Mouse (Mus musculus) ES-Bruce4 (cell line): ENCODE measurements around the gene Serhl. TPM values are rescaled to one million over a fixed set of nuclear protein-coding genes. Genes with fewer than 3 reads are reported as not detected.
A peak's percentile ranks its signal among the peaks of the same experiment; 100 is the strongest.

Experiments
- H3K27ac ChIP-seq: 2 replicates; pipeline ENCODE4 v1.5.1; 2012; ENCODE audit warnings: low read length, inconsistent platforms; ENCODE audit not compliant: insufficient read depth
- H3K27me3 ChIP-seq: 2 replicates; pipeline ENCODE4 v1.6.1; 2012; ENCODE audit warnings: mild to moderate bottlenecking, low read length, inconsistent platforms; ENCODE audit not compliant: control insufficient read depth, poor library complexity, insufficient read depth, severe bottlenecking
- H3K36me3 ChIP-seq: 2 replicates; pipeline ENCODE4 v1.6.1; 2012; ENCODE audit warnings: inconsistent platforms, mild to moderate bottlenecking, low read length, moderate library complexity; ENCODE audit not compliant: control insufficient read depth, poor library complexity, insufficient read depth, severe bottlenecking
- H3K4me1 ChIP-seq: one replicate; pipeline ENCODE4 v1.8.1; 2011; ENCODE audit warnings: low read length; ENCODE audit not compliant: control insufficient read depth, insufficient read depth
- H3K4me3 ChIP-seq: 2 replicates; pipeline ENCODE4 v1.5.1; 2011; ENCODE audit warnings: low read depth, mild to moderate bottlenecking, low read length
- H3K9ac ChIP-seq: 2 replicates; pipeline ENCODE4 v1.6.1; 2012; ENCODE audit warnings: low read depth, mild to moderate bottlenecking, inconsistent platforms; ENCODE audit not compliant: poor library complexity, severe bottlenecking
- H3K9me3 ChIP-seq: replicated peaks from 2 replicates; pipeline ENCODE4 v1.6.1; 2012; ENCODE audit warnings: mild to moderate bottlenecking, low read length, inconsistent platforms; ENCODE audit not compliant: control insufficient read depth, poor library complexity, insufficient read depth, severe bottlenecking
- CTCF ChIP-seq: IDR thresholded peaks from one replicate; pipeline ENCODE4 v1.8.1; 2011; ENCODE audit warnings: low read depth, low read length
- EP300 ChIP-seq: IDR thresholded peaks from 2 replicates; pipeline ENCODE4 v1.6.1; 2011; ENCODE audit warnings: low read depth, low read length; ENCODE audit not compliant: insufficient read depth
- POLR2A ChIP-seq: IDR thresholded peaks from one replicate; pipeline ENCODE4 v1.8.1; 2011; ENCODE audit warnings: low read length; ENCODE audit not compliant: insufficient read depth
- polyA plus RNA-seq: library from polyadenylated mRNA; stranded (reverse); fragments of >200 nt; gene quantifications from 2 replicates; pipeline ENCODE4 v1.2.4, GENCODE M21; 2011; ENCODE audit warnings: low read depth; ENCODE audit not compliant: missing spikeins, insufficient read depth, insufficient read length

Gene Serhl
- polyA plus RNA-seq, 1 experiment, result 20.5 TPM

GRCm38 (mm10) chr15:83158587-83159160 is 69.4 kb downstream of the Serhl start:
- TF ChIP-seq CTCF (no peak), EP300 (no peak), POLR2A (no peak)
- peaks cover 2% of the 10 kb centered on the region; the same call in 1 of the 2 replicates for H3K36me3 ChIP-seq
- no peak overlapping the region for H3K4me3 ChIP-seq
- no peak overlapping the region for H3K9ac ChIP-seq
- H3K27ac ChIP-seq, result no peak overlapping the region
- H3K4me1 ChIP-seq, result no peaks in the 10 kb centered on the region
- H3K9me3 ChIP-seq, result no peaks in the 10 kb centered on the region
- no peaks in the 10 kb centered on the region for H3K27me3 ChIP-seq

- H3K4me1 ChIP-seq, result no peaks in the 10 kb centered on the region
- H3K27ac ChIP-seq, result no peak overlapping the region
- no peaks in the 10 kb centered on the region for H3K9me3 ChIP-seq
- H3K27me3 ChIP-seq, result no peaks in the 10 kb centered on the region
- no peak overlapping the region for H3K9ac ChIP-seq
- peaks cover 2% of the 10 kb centered on the region; the same call in 1 of the 2 replicates for H3K36me3 ChIP-seq
- no peak for TF ChIP-seq CTCF
- no peak for TF ChIP-seq EP300
- TF ChIP-seq POLR2A, result no peak
- no peak overlapping the region for H3K4me3 ChIP-seq
Measured at GRCm38 (mm10) chr15:83159823-83160222, 70.5 kb downstream of the Serhl start.

- H3K27ac ChIP-seq, result no peak overlapping the region
- no peaks in the 10 kb centered on the region for H3K4me1 ChIP-seq
- TF ChIP-seq CTCF, result no peak
- TF ChIP-seq POLR2A, result no peak
- no peak for TF ChIP-seq EP300
- no peaks in the 10 kb centered on the region for H3K9me3 ChIP-seq
- no peak overlapping the region for H3K4me3 ChIP-seq
- no peak overlapping the region for H3K9ac ChIP-seq
- H3K27me3 ChIP-seq, result no peaks in the 10 kb centered on the region
- H3K36me3 ChIP-seq, result peaks cover 2% of the 10 kb centered on the region; the same call in 1 of the 2 replicates
Measured at GRCm38 (mm10) chr15:83160561-83160960, 71.3 kb downstream of the Serhl start.

GRCm38 (mm10) chr15:83161062-83161748 is 71.9 kb downstream of the Serhl start:
- H3K4me3 ChIP-seq, result no peak overlapping the region
- H3K9me3 ChIP-seq, result no peaks in the 10 kb centered on the region
- H3K27me3 ChIP-seq, result no peaks in the 10 kb centered on the region
- no peak overlapping the region for H3K9ac ChIP-seq
- H3K36me3 ChIP-seq, result peaks cover 2% of the 10 kb centered on the region; the same call in 1 of the 2 replicates
- TF ChIP-seq EP300 (no peak), POLR2A (no peak), CTCF (no peak)
- peak overlapping the region; percentile 26; the same call in 1 of the 2 replicates for H3K27ac ChIP-seq
- peaks cover 5% of the 10 kb centered on the region for H3K4me1 ChIP-seq

- H3K36me3 ChIP-seq, result peaks cover 2% of the 10 kb centered on the region; the same call in 1 of the 2 replicates
- H3K4me3 ChIP-seq, result no peak overlapping the region
- no peaks in the 10 kb centered on the region for H3K27me3 ChIP-seq
- no peak overlapping the region for H3K9ac ChIP-seq
- no peak for TF ChIP-seq CTCF
- TF ChIP-seq EP300, result no peak
- H3K27ac ChIP-seq, result no peak overlapping the region
- H3K9me3 ChIP-seq, result no peaks in the 10 kb centered on the region
- peaks cover 7% of the 10 kb centered on the region for H3K4me1 ChIP-seq
Measured at GRCm38 (mm10) chr15:83162001-83162400, 72.7 kb downstream of the Serhl start.

- Histone ChIP-seq H3K4me3 (no peak overlapping the region), H3K4me1 (peaks cover 7% of the 10 kb centered on the region), H3K27me3 (no peaks in the 10 kb centered on the region), H3K27ac (no peak overlapping the region), H3K9ac (no peak overlapping the region), H3K36me3 (peaks cover 2% of the 10 kb centered on the region; the same call in 1 of the 2 replicates), H3K9me3 (no peaks in the 10 kb centered on the region)
- TF ChIP-seq CTCF, result no peak
- no peak for TF ChIP-seq EP300
- TF ChIP-seq POLR2A, result no peak
Measured at GRCm38 (mm10) chr15:83162818-83163485, 73.6 kb downstream of the Serhl start.
